In the genomic region with DNA sequence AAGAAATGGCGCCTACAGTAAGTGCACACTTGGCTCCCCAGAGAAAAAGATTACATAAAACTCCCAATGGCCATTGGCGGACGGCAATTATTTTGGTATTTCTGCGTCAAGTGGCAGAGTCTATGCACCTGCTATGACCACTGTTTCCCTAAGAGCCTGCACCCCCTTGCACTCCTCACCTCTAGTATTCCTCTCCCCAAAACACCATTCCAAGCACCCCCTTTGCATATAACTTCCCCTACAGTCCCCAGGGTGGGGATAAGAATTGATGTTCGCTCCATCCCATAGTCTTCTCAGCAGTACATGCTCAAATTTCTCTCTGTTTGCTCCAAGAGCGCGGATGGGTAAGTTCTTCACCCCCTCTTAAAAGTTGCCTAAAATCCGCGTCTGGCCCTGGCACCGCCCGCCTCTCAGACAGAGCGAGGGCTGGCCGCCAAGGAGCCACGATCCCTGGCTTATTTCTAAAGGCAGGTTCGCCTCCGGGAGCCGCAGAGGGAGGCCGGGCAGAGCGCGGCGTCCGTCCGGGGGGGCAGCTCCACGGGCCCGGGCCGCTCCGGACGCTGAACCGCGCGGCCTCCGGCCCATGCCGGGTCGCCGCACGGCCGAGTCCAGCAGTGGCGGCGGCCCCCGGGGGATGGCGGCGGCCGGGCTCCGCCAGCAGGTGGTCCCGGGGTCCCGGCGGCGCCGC, we compare ENCODE assay signal across 8 mouse cellular contexts. TPM values are rescaled to one million over a fixed set of nuclear protein-coding genes. Genes with fewer than 3 reads are reported as not detected.
DNase-seq lines count a peak whose midpoint lies in the region; ATAC-seq and TF ChIP-seq lines count a peak whose summit lies in the region.

No protein-coding gene starts in this region.

- intact Hi-C loops in heart, postnatal 36 days (cut with DNase I), result loop anchor here (2.0 to 5.0 kb wide), 3 partner anchors 64 to 165 kb away; partner anchors contain the start of genes Prpf18 and Sephs1

- H3K9ac ChIP-seq in forebrain, embryonic 12.5 days, result peak overlapping the region; percentile 75
- peak overlapping the region; percentile 66 for H3K9ac ChIP-seq in limb, embryonic 14.5 days (ENCODE audit: low read depth, low read length, severe bottlenecking)
- peak overlapping the region; percentile 64 for H3K9ac ChIP-seq in midbrain, postnatal 0 days (replicated peaks; ENCODE audit: low read length, poor library complexity, severe bottlenecking)

- H3K27me3 ChIP-seq in forebrain, embryonic 12.5 days, result peaks cover 26% of the 10 kb centered on the region
- peaks cover 40% of the 10 kb centered on the region for H3K27me3 ChIP-seq in limb, embryonic 14.5 days (ENCODE audit: control insufficient read depth, insufficient read depth, low read length)
- H3K27me3 ChIP-seq in midbrain, postnatal 0 days (ENCODE audit: insufficient read depth, low read length), result no peaks in the 10 kb centered on the region

- no peaks in the 10 kb centered on the region for H3K36me3 ChIP-seq in forebrain, embryonic 12.5 days (replicated peaks)
- no peaks in the 10 kb centered on the region for H3K36me3 ChIP-seq in limb, embryonic 14.5 days (ENCODE audit: control insufficient read depth, insufficient read depth, low read length)
- H3K36me3 ChIP-seq in midbrain, postnatal 0 days (ENCODE audit: insufficient read depth, low read length), result no peaks in the 10 kb centered on the region

- H3K4me2 ChIP-seq in forebrain, embryonic 12.5 days, result peak overlapping the region; percentile 88
- peak overlapping the region; percentile 90 for H3K4me2 ChIP-seq in limb, embryonic 14.5 days (replicated peaks; ENCODE audit: low read depth, low read length, severe bottlenecking)
- peak overlapping the region; percentile 91 for H3K4me2 ChIP-seq in midbrain, postnatal 0 days (ENCODE audit: low read depth, low read length, poor library complexity, severe bottlenecking)

- TF ChIP-seq POLR2A in limb, embryonic 14.5 days (IDR thresholded peaks at IDR 0.05; ENCODE audit: borderline replicate concordance, extremely low read depth, insufficient read depth, insufficient read length), result no peak

- peak; percentile 75 for ATAC-seq in forebrain, embryonic 12.5 days (ENCODE audit: low FRiP score)
- ATAC-seq in limb, embryonic 14.5 days (ENCODE audit: low FRiP score, low read depth), result peak; percentile 38; the same call in 1 of the 2 replicates
- ATAC-seq in midbrain, postnatal 0 days (ENCODE audit: low FRiP score), result peak; percentile 54; the same call in 1 of the 2 replicates

- no peaks in the 10 kb centered on the region for H3K9me3 ChIP-seq in forebrain, embryonic 12.5 days
- no peaks in the 10 kb centered on the region for H3K9me3 ChIP-seq in limb, embryonic 14.5 days (ENCODE audit: control insufficient read depth, low read length)
- no peaks in the 10 kb centered on the region for H3K9me3 ChIP-seq in midbrain, postnatal 0 days (ENCODE audit: low read length)

- peak overlapping the region; percentile 81 for H3K4me3 ChIP-seq in forebrain, embryonic 12.5 days (replicated peaks)
- H3K4me3 ChIP-seq in limb, embryonic 14.5 days (replicated peaks; ENCODE audit: low read length), result peak overlapping the region; percentile 75
- H3K4me3 ChIP-seq in midbrain, postnatal 0 days (ENCODE audit: low read depth, low read length), result peak overlapping the region; percentile 73

- no peak for TF ChIP-seq CTCF in midbrain, postnatal 0 days (IDR thresholded peaks at IDR 0.05)

- peak; percentile 93 for DNase-seq in heart, adult 11 months
- no peak for DNase-seq in heart, postnatal 36 days
- peak; percentile 27 to 36 for DNase-seq in adrenal gland, postnatal 4 days (ENCODE audit: low spot score in 2 of 2)
- peak; percentile 58 for DNase-seq in heart, postnatal 4 days
- no peak for DNase-seq in limb, embryonic 14.5 days (ENCODE audit: low spot score)
- DNase-seq in midbrain, postnatal 0 days (ENCODE audit: low spot score), result peak; percentile 16
- no peak for DNase-seq in spleen, postnatal 14 days (ENCODE audit: low spot score in 2 of 2)

- 3% methylated on average over 36 of the region's 49 CpGs for whole genome bisulfite sequencing in forebrain, embryonic 12.5 days
- WGBS in limb, embryonic 14.5 days, result 4% methylated on average over 22 of the region's 49 CpGs
- WGBS in midbrain, postnatal 0 days, result 3% methylated on average over 31 of the region's 49 CpGs

- H3K4me1 ChIP-seq in forebrain, embryonic 12.5 days, result peaks cover 16% of the 10 kb centered on the region
- H3K4me1 ChIP-seq in limb, embryonic 14.5 days (ENCODE audit: control insufficient read depth, insufficient read depth, low read length), result no peaks in the 10 kb centered on the region
- no peaks in the 10 kb centered on the region for H3K4me1 ChIP-seq in midbrain, postnatal 0 days (ENCODE audit: insufficient read depth, low read length)

- peak overlapping the region; percentile 31; the same call in 1 of the 2 replicates for H3K27ac ChIP-seq in forebrain, embryonic 12.5 days
- no peak overlapping the region for H3K27ac ChIP-seq in limb, embryonic 14.5 days (replicated peaks; ENCODE audit: low read depth, low read length)
- no peak overlapping the region for H3K27ac ChIP-seq in midbrain, postnatal 0 days (ENCODE audit: low read depth, low read length)

RNA-seq across cellular contexts. Expression of gene Bend7, which starts 0.4 kb away (rescaled TPM):
- 1 to 10 TPM; 6.0 to 6.8 TPM for total RNA-seq in heart, postnatal 36 days (2021)
- total RNA-seq in adrenal gland, postnatal 4 days (2021), result 10 to 100 TPM; 22.3 to 22.9 TPM
- 3.8 and 4.0 TPM in 2 replicates for polyA plus RNA-seq in forebrain, embryonic 12.5 days (2016; fragmentation: Nextera tagmentation; extraction: Ambion mirVana)
- total RNA-seq in heart, postnatal 4 days (2021), result 1 to 10 TPM; 5.8 to 6.0 TPM
- polyA plus RNA-seq in limb, embryonic 14.5 days (2012; rRNA removed), result 1.1 and 1.6 TPM in 2 replicates
- 1.5 and 1.7 TPM in 2 replicates for polyA plus RNA-seq in limb, embryonic 14.5 days (2014; fragmentation: Nextera tagmentation; extraction: Ambion mirVana)
- 8.1 and 10.7 TPM in 2 replicates for total RNA-seq in midbrain, postnatal 0 days (2014; rRNA removed)
- 4.9 and 6.0 TPM in 2 replicates for polyA plus RNA-seq in midbrain, postnatal 0 days (2015; fragmentation: Nextera tagmentation; extraction: Ambion mirVana)

Comparison
In these comparisons a context has a peak if more than half of its experiments do, and no peak if none do; other contexts are left out.
1. DNase-seq: peak in heart, adult 11 months (single experiment), adrenal gland, postnatal 4 days (2 of 2), heart, postnatal 4 days (single experiment) and midbrain, postnatal 0 days (single experiment); none in heart, postnatal 36 days (0 of 2), limb, embryonic 14.5 days (single experiment) and spleen, postnatal 14 days (0 of 2).
2. Peak in every context shown above with its lines, with median percentiles within 50 percentile points of each other: ATAC-seq, H3K4me2 ChIP-seq, H3K4me3 ChIP-seq and H3K9ac ChIP-seq.